Mouse (Mus musculus): ENCODE results near the gene Sipa1l2. TPM values are rescaled to one million over a fixed set of nuclear protein-coding genes. Genes with fewer than 3 reads are reported as not detected.
A peak's percentile ranks its signal among the peaks of the same experiment; 100 is the strongest.

The Sipa1l2 gene
- total and polyA plus RNA-seq, 2 experiments from 2014 or later, result 11.5 to 62.2 TPM

GRCm38 (mm10) chr8:125381674-125382073 is 187.9 kb downstream of the Sipa1l2 start:
- WGBS, result 76% methylated on average over 3 of the region's 3 CpGs
- Histone ChIP-seq H3K4me1 (ENCODE audit: insufficient read depth, low read length) (peaks cover 16% of the 10 kb centered on the region), H3K4me2 (ENCODE audit: low read depth, low read length) (no peak overlapping the region), H3K9ac (replicated peaks; ENCODE audit: low read length) (no peak overlapping the region), H3K27ac (no peak overlapping the region), H3K27me3 (ENCODE audit: insufficient read depth, low read length) (no peaks in the 10 kb centered on the region), H3K9me3 (ENCODE audit: low read length) (no peaks in the 10 kb centered on the region), H3K36me3 (ENCODE audit: insufficient read depth, low read length) (no peaks in the 10 kb centered on the region), H3K4me3 (ENCODE audit: low read length) (no peak overlapping the region)
- TF ChIP-seq CTCF (IDR thresholded peaks at IDR 0.05; ENCODE audit: low read depth), result no peak
- DNase-seq (ENCODE audit: low spot score), result no peak
- no peak for ATAC-seq

- WGBS, result 69% methylated on average over 7 of the region's 7 CpGs
- ATAC-seq, result no peak
- no peaks in the 10 kb centered on the region for H3K27me3 ChIP-seq (ENCODE audit: insufficient read depth, low read length)
Observed at GRCm38 (mm10) chr8:125379939-125380338, 189.7 kb downstream of the Sipa1l2 start.

DNA sequence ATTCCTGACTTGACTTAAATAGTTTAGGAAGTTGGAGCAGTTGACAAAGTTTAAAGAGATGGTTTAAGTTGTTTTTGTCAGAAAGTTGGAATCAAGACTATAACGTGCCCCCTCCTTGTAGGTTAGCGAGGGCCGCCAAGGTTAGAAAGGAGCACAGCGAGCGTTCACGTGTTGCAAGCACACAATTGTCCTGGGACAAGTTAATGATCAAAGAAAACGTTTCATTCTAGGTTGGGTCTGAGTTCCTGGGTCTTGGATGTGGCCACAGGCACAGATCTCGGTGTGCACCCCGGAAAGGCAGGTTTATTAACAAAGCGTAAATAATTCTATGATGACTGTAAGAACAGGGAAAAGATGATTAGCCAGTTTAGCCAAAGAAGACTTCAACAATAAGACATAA is 190.5 kb downstream of the Sipa1l2 start:
- Histone ChIP-seq H3K9me3 (ENCODE audit: low read length) (no peaks in the 10 kb centered on the region), H3K27ac (no peak overlapping the region), H3K36me3 (ENCODE audit: insufficient read depth, low read length) (no peaks in the 10 kb centered on the region), H3K27me3 (ENCODE audit: insufficient read depth, low read length) (no peaks in the 10 kb centered on the region), H3K9ac (replicated peaks; ENCODE audit: low read length) (no peak overlapping the region), H3K4me3 (ENCODE audit: low read length) (no peak overlapping the region), H3K4me1 (ENCODE audit: insufficient read depth, low read length) (no peaks in the 10 kb centered on the region), H3K4me2 (ENCODE audit: low read depth, low read length) (no peak overlapping the region)
- 69% methylated on average over 10 of the region's 10 CpGs for WGBS
- DNase-seq (ENCODE audit: low spot score) (no peak), ATAC-seq (no peak)
- no peak for TF ChIP-seq CTCF (IDR thresholded peaks at IDR 0.05; ENCODE audit: low read depth)

More at GRCm38 (mm10) chr8:125379939-125380338, 189.7 kb downstream of the Sipa1l2 start:
- peak; percentile 28; the same call in 1 of the 2 replicates for TF ChIP-seq CTCF (IDR thresholded peaks at IDR 0.05; ENCODE audit: low read depth)
- H3K27ac ChIP-seq, result no peak overlapping the region
- H3K4me2 ChIP-seq (ENCODE audit: low read depth, low read length), result no peak overlapping the region
- no peaks in the 10 kb centered on the region for H3K9me3 ChIP-seq (ENCODE audit: low read length)
- no peak overlapping the region for H3K4me3 ChIP-seq (ENCODE audit: low read length)
- no peak for DNase-seq (ENCODE audit: low spot score)
- H3K36me3 ChIP-seq (ENCODE audit: insufficient read depth, low read length), result no peaks in the 10 kb centered on the region
- peaks cover 6% of the 10 kb centered on the region for H3K4me1 ChIP-seq (ENCODE audit: insufficient read depth, low read length)
- H3K9ac ChIP-seq (replicated peaks; ENCODE audit: low read length), result no peak overlapping the region

DNA sequence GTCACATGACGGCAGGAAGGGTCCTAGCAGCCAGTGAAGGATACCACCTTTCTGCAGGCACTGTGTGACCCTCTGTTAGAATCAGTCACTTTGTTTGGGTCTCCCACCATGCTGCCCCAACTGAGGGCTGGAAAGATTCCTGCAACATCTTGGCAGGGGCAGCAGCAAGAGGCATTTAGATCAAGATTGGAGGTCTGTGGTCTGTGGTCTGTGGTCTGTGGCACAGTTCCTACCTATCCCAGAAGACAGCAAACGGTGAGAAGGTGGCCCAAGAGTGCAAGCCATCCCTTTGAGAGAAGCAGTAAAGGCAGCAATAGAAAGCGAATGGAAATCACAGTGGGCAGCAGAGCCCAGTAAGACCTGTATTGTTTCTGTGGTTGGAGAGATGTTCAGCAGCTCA is 191.9 kb downstream of the Sipa1l2 start:
- Histone ChIP-seq H3K27ac (no peak overlapping the region), H3K4me3 (ENCODE audit: low read length) (no peak overlapping the region), H3K36me3 (ENCODE audit: insufficient read depth, low read length) (no peaks in the 10 kb centered on the region), H3K9ac (replicated peaks; ENCODE audit: low read length) (no peak overlapping the region), H3K27me3 (ENCODE audit: insufficient read depth, low read length) (no peaks in the 10 kb centered on the region), H3K9me3 (ENCODE audit: low read length) (no peaks in the 10 kb centered on the region), H3K4me1 (ENCODE audit: insufficient read depth, low read length) (no peaks in the 10 kb centered on the region), H3K4me2 (ENCODE audit: low read depth, low read length) (no peak overlapping the region)
- DNase-seq (ENCODE audit: low spot score), result no peak
- 86% methylated on average over 3 of the region's 3 CpGs for WGBS
- no peak for TF ChIP-seq CTCF (IDR thresholded peaks at IDR 0.05; ENCODE audit: low read depth)
- no peak for ATAC-seq

GRCm38 (mm10) chr8:125376448-125376845 is 193.2 kb downstream of the Sipa1l2 start:
- Histone ChIP-seq H3K27ac (peak overlapping the region; percentile 36; the same call in 1 of the 2 replicates), H3K27me3 (ENCODE audit: insufficient read depth, low read length) (no peaks in the 10 kb centered on the region), H3K9me3 (ENCODE audit: low read length) (no peaks in the 10 kb centered on the region), H3K9ac (replicated peaks; ENCODE audit: low read length) (no peak overlapping the region), H3K4me2 (ENCODE audit: low read depth, low read length) (no peak overlapping the region), H3K36me3 (ENCODE audit: insufficient read depth, low read length) (no peaks in the 10 kb centered on the region), H3K4me1 (ENCODE audit: insufficient read depth, low read length) (no peaks in the 10 kb centered on the region), H3K4me3 (ENCODE audit: low read length) (no peak overlapping the region)
- DNase-seq (ENCODE audit: low spot score), result no peak
- ATAC-seq, result no peak
- TF ChIP-seq CTCF (IDR thresholded peaks at IDR 0.05; ENCODE audit: low read depth), result no peak
- 67% methylated on average over 6 of the region's 6 CpGs for WGBS

DNA sequence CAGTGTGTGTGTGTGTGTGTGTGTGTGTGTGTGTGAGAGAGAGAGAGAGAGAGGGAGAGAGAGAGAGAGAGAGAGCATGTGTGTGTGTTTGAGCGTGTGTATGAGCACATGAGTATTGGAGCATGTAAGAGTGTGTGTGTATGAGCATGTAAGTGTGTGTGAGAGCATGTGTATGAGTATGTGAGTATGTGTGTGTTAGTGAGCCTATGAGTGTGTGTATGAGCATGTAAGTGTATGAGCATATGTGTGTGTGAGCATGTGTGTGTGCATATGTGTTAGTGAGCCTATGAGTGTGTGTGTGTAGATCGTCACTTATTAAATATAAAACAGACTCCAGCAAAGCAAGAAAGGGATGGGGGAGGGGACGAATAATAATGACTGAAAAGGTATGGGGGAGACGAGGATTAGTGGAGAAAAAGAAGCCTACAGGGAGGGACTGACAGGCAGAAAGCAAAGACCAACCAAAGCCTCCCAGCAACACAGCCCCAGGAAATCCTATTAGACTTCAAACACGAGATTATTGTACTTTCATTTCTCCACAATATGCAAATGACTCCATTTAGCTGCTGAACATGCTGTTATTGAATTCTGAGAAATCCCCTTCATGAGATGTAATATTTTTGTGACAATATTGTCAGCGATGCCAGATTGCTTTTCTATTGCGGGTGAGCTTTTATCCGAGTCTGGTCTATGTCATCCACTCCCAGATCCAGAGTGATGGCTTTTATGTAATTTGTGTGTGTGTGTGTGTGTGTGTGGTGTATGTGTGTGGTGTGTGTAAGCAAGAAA is 193.8 kb downstream of the Sipa1l2 start:
- no peaks in the 10 kb centered on the region for H3K36me3 ChIP-seq (ENCODE audit: insufficient read depth, low read length)
- H3K4me2 ChIP-seq (ENCODE audit: low read depth, low read length), result no peak overlapping the region
- no peaks in the 10 kb centered on the region for H3K27me3 ChIP-seq (ENCODE audit: insufficient read depth, low read length)
- 43% methylated on average over 8 of the region's 8 CpGs for WGBS
- H3K4me3 ChIP-seq (ENCODE audit: low read length), result no peak overlapping the region
- H3K9ac ChIP-seq (replicated peaks; ENCODE audit: low read length), result no peak overlapping the region
- ATAC-seq (0 out of 2 replicates have a peak, but pooled peaks have one; percentile 27), DNase-seq (ENCODE audit: low spot score) (no peak)
- H3K27ac ChIP-seq, result peak overlapping the region; percentile 36; the same call in 1 of the 2 replicates
- H3K9me3 ChIP-seq (ENCODE audit: low read length), result no peaks in the 10 kb centered on the region
- no peaks in the 10 kb centered on the region for H3K4me1 ChIP-seq (ENCODE audit: insufficient read depth, low read length)
- TF ChIP-seq CTCF (IDR thresholded peaks at IDR 0.05; ENCODE audit: low read depth), result no peak

DNA sequence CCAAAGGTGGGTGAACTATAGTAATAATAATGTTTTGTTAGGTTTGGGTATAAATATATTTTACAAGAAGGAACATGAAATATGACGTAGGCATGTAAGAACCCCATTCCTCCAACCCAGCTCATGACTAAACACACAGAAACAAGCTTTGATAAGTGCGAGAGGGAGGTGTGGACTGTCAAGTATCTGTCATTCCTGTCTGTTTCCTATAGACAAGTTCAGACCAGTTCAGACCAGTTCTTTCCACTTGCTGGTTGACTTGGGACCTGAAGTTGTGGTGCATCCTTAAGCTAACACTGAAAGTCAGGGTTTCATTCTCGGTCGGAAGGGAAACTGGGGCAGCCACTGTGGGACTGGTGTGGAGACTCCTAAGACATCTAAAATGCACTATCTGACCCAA is 197.0 kb downstream of the Sipa1l2 start:
- no peak overlapping the region for H3K4me2 ChIP-seq (ENCODE audit: low read depth, low read length)
- no peaks in the 10 kb centered on the region for H3K36me3 ChIP-seq (ENCODE audit: insufficient read depth, low read length)
- DNase-seq (ENCODE audit: low spot score) (no peak), ATAC-seq (no peak)
- H3K27me3 ChIP-seq (ENCODE audit: insufficient read depth, low read length), result no peaks in the 10 kb centered on the region
- peaks cover 11% of the 10 kb centered on the region for H3K4me1 ChIP-seq (ENCODE audit: insufficient read depth, low read length)
- WGBS, result 96% methylated on average over 4 of the region's 4 CpGs
- H3K9me3 ChIP-seq (ENCODE audit: low read length), result no peaks in the 10 kb centered on the region
- H3K4me3 ChIP-seq (ENCODE audit: low read length), result no peak overlapping the region
- TF ChIP-seq CTCF (IDR thresholded peaks at IDR 0.05; ENCODE audit: low read depth), result no peak
- no peak overlapping the region for H3K9ac ChIP-seq (replicated peaks; ENCODE audit: low read length)
- H3K27ac ChIP-seq, result no peak overlapping the region

Measured in hindbrain, postnatal 0 days (tissue).